Mouse (Mus musculus): ENCODE measurements around the gene Arap1.

Gene Arap1

DNA sequence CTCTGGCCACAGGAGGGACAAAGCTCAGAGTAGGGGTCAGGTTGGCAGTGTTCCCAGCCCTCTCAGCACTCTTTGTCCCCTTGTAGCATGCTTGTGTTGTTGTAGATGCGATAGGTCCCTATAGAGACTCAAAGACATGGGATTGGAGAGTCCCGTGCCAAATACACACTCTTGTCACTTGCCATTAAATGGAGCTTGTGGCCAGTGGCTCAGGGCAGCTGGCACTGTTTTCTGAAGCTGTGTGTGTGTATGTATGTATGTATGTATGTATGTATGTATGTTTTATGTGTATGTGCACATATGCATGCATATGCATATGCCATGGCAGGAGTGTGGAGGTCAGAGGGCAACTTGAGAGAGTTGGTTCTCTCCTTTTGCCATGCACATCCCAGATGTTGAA is 20.1 kb upstream of the Arap1 start:
- 93% methylated on average over 2 of the region's 2 CpGs for WGBS

DNA sequence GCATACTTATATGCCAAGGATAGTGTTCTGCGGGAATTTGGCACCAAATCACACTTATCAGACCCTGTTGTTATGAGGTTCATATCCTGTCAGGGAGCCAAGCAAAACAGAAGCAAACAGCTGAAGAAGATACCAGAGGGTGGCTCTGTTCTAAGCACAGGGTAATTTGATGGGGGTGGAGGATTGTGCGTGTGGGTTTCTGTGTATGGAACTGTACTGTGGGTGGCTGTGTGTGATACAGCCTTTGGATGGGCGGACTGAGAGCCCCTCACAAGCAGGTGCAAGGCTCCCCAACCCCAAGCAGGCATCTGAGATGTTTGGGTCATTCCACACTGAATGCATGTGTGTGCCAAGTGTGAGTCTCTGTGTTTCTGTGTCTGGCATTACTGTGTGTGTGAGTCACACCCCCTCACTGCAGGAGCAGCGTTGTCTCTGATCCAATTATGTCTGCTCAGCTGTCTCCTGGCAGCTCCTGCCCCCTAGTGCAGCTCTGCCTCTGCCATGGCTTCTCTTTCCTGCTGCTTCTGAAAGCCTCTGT is 19.2 kb upstream of the Arap1 start:
- 28% methylated on average over 4 of the region's 4 CpGs for WGBS

DNA sequence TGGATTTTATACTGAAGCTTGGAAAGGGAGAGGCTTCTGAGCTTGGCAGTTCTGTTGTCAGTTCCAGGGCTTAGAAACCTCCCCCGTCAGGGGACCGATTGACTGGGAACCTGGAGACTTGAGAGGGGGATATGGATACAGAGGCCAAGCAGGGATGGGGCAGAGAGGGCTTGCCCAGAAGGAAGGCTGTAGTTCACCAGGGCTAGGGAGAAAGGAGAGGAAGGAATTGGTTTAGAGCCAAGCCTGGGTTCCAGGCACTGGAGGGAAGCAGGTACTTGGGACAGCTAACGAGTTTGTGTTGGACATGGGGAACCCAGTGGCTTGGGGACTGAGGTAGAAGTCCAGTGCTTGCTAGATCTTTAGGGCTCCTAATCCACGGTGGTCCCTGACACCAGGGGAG is 18.3 kb upstream of the Arap1 start:
- WGBS, result 63% methylated on average over 4 of the region's 4 CpGs

DNA sequence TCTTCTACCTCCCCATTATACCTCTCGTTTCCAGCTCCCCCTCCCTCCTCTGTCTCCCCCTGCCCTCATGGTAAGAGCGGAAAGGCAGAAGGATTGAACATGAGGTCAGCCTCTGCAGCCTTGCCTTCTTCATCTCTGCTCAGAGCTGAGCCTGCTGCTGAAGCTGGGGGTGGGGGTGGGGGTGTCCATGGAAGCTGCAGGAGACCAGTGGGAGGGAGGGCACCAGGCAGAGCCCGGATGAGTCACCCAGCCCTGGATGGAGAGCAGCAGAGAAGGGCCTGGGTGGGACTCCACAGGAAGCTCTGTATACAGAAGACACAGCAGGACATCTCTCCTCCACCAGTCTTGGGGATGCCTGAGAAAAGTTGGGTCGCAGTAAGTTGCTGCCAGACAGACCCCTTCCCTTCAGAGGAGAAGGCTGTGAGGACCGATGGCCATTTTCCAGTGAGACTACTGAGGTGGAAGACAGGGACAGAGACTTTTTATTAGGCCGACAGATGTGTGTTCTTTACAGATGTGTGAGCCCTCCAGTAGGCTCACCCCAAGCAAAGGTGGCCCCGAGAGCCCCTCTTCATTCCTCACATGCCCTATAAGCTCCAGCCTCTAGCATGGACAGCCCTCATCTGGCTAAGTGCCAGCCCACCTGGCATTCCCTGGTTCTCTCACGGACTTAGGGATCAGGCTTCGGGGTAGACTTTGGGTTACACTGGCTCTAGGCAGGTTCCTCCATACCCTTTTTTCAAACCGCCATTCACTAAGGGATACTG is 17.6 kb upstream of the Arap1 start:
- 80% methylated on average over 10 of the region's 10 CpGs for WGBS

DNA sequence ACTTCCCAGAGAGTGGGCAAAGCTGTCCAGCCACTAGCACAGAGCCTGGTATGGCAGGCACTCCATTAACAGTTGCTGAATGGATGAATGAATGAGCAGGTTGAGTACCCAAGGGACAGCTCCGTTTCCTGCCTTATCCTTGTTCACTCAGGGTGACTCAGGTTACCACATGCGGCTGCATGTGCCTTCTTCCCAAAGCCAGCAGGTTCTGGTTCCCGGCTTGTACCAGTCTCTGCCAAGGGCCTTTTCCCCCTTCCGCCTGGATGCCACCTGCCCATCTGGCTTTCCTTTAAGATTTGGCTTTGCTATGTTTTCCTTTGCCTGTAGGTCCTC is 17.1 kb upstream of the Arap1 start:
- WGBS, result 82% methylated on average over 4 of the region's 4 CpGs

DNA sequence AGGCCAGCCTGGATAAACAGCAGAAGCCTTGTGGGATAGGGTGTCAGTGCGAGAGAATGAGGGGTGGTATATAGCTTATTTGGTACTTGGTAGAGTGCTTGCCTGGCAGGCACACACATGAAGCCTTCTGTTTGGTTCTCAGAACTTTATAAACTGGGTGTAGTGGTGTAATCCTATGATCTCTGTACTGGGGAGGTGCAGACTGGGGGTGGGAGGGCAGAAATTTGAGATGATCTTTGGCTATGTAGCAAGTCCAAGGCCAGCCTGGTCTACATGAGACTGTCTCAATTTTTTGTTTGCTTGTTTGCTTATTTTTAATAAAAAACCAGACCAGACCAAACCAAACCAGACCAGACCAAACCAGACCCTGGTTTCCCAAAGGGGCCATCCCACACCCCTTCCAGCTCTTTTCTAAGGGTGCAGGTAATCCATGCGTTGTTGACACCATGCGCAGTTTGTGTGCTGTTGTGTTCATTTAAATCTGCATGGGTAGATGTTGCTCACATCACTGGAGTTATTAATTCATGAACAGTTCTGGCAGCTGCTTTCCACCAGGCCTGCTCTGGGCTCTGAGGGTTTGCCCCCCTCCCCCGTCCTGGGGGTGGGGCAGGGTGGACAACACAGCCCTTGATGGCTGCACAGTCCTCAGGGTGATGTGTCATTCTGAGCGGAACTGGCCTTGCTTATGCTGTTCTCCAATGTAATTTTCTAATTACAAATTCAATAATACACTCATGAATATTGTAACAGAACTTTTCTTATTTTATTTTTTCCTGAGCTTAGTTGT is 15.6 kb upstream of the Arap1 start:
- WGBS, result 88% methylated on average over 5 of the region's 5 CpGs

DNA sequence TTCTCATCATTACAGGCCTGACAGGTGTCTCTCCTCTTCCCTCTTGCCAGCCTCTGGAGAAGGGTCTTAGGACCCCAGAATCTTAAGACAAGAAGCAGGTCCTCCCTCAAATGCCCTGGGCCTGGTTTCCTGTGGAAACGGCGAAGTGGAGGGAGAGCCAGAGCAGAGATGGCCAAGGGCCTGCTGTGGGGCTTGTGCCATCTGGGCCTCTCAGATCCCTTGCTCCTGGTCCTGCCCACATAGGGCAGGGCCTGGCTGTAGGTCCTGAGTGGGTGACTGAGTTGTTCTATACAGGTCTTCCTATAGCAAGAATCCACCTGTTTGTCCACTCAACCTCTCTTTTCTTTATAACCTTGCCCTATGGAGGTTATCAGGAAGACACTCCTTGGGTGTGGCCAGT is 12.6 kb upstream of the Arap1 start:
- 86% methylated on average over 2 of the region's 2 CpGs for WGBS

DNA sequence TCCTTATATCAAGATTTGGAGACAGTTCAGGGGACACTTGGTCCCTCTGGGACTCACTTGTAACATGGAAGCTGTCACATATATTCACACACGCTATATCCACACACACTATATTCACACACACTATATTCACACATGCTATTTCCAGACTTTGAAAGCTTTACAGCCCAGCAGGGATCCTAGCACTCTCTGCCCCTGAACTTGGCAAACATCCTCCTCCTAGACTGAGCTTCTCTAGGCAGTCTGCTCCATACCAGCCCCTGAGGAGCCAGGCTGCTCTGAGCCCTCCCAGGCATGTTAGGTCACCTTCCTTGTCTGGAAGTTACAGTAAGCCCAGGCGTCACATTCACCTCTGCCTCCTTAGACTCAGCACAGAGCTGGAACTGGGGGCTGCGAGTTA is 11.2 kb upstream of the Arap1 start:
- 82% methylated on average over 3 of the region's 3 CpGs for WGBS

DNA sequence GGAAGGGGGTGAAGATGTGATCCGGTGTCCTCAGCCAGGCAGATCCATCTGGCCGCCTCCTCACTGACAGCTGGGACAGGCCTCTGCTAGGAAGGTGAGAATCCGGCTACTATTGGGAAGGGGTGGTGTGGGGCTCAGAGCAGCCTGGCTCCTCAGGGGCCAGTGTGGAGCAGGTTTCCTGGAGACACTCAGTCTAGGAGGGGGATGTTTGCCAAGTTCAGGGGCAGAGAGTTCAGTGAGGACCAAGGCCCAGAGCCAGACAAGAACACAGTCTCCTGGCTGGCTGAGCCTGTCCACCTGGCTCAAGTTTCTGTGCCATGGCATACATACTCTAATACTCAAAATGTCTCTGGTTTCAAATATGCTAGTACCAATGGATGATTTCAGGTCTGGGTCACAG is 10.5 kb upstream of the Arap1 start:
- WGBS, result 93% methylated on average over 3 of the region's 3 CpGs

DNA sequence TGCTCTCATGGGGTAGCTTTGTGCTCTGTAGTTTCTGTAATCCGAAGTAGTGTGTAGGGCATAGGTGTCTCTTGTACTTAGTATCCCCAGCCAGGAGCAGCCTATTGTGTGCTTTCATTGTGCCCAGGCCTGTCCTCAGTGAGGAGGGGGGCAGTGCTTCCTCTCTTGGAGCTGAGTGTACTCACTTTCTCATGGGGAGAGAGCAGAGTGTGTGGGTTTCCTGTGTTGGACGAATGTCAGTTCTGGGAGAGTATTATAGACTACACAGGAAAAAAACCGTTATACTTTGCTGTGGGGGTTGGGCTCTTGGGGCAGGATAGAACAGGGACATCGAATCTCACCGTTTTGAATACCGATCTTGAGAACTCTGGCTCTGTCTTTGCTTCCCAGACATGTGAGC is 6.5 kb upstream of the Arap1 start:
- 51% methylated on average over 6 of the region's 6 CpGs for WGBS

DNA sequence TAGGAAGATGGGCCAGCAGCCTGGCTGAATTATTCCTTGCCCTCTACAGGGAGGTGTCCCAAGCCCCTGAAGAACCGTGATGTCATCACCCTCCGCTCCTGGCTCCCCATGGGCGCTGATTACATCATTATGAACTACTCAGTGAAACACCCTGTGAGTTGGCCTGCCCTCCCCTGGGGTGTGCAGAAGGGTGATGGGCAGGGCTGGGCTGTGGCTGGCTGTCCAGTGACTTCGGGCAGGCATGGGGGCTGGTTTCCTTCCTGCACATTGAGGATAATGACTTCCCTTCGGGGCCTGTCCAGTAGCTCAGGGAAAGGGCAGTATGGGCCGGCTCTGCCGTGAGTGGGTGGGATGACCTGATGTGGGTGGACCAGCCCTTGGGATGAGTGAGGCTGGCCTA is 4.7 kb upstream of the Arap1 start:
- WGBS, result 70% methylated on average over 7 of the region's 7 CpGs

DNA sequence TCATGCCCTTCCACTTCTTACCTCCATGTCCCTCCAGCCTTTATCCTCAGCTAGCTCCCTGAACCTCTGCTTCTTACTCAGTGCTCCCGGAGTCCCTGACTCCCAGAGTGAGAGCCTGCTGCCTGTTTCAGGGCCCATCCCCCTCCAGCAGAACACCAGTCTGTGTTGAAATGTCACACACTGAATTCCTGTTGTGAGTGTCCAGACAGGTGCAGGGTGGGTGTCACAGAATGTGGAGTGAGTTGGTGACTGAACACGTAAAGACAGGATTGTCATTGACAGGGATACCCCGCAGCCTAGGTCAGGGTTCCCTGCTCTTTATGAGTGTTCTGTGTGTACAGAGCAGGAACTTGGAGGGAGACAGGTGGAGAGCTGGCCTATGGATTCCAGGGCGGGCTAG is 3.0 kb upstream of the Arap1 start:
- 88% methylated on average over 4 of the region's 4 CpGs for WGBS

DNA sequence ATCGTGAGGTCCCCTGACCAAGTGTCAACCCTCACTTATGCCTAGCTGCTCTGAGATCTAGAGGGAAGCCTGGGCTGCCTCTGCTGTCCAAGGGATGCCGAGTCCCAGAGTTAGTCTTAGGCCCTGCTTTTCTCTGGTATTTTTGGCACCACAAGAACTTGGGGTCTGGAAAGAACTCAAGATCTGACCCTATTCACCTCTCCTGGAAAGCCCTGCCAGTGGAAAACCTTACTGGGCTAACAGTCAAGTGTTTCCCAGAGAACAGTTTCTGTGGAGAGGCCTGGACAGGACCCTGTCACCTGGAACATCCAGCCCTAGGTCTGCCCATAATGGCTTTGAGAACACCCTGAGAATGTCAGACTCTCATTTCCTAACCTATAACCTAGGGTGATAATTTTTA is 876 bp upstream of the Arap1 start:
- 83% methylated on average over 2 of the region's 2 CpGs for WGBS

DNA sequence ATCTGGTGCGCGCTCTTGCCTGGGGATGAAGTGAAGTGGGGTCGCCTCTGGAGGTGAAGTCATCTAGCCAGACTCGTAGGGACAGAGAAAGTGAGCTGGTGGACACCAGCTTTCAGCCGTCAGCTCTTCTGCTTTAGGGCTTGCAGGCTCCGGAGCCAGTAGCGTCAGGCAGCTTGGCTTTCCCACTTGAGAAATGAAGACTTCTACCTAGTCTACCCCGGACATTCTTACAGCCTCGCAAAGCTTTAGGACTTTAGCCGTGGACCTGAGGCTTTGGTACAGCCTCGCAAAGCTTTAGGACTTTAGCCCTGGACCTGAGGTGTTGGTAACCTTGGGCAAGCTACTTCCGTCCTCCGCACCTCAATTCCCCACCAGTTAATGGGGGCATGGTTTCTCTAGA is 445 bp downstream of the Arap1 start:
- WGBS, result 7% methylated on average over 13 of the region's 13 CpGs

DNA sequence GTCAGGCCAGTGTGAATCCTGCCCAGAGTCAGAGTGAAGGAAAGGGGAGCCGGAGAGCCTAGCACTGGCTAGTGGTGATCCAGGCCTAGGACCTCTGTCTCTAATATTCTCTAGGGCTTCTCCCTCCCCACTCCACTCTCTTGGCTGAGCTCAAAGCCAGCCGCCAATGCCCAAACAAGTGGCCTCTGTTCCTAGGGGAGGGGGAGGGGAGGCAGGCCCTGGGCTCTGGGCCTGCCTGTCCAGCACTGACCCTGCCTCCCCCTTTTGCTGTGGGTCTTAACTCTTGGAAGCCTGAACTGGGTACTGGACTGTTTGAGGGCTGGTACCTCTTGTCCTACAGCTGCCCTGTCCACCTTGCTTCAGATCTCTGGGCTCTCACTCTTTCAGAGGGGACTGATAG is 2.0 kb downstream of the Arap1 start:
- 80% methylated on average over 2 of the region's 2 CpGs for whole genome bisulfite sequencing

DNA sequence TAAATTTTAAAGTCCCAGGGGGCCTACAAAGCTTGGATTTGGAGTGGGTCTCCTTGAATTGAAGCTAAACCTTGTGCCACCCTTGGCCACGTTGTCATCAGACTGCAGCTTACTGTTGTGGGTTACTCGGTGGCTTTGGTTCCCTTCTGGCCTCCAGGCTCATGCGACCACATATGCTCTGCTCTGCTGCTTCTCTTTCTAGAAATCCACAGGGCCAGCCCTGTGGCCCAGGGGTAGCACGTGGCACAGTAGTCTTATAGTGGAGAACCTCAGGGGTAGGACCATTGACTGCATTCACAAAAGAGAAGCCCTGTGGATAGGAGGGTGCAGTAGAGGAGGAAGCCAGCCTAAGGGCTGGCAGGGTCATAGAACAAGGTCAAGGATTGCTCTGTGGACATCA is 4.5 kb downstream of the Arap1 start:
- WGBS, result 73% methylated on average over 4 of the region's 4 CpGs

DNA sequence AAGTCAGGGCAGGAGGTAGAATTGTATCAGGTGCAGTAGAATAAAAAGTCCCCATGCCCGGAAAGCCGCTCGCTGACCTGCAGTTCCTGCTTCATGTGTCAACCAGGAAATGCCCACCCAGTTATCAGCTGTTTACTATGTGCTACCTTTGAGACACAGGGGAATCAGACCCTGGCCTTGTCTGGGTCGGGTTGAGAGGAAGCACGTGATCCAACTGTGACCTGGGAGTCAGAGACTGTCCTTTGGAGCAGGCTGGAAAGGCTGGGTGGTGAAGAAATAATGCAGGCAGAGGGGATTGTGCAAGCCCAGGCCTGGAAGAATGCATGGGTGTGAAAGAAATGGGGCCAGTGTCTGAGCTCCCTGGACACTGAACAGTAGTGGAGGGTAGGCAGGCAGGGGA is 6.6 kb downstream of the Arap1 start:
- WGBS, result 77% methylated on average over 5 of the region's 5 CpGs

DNA sequence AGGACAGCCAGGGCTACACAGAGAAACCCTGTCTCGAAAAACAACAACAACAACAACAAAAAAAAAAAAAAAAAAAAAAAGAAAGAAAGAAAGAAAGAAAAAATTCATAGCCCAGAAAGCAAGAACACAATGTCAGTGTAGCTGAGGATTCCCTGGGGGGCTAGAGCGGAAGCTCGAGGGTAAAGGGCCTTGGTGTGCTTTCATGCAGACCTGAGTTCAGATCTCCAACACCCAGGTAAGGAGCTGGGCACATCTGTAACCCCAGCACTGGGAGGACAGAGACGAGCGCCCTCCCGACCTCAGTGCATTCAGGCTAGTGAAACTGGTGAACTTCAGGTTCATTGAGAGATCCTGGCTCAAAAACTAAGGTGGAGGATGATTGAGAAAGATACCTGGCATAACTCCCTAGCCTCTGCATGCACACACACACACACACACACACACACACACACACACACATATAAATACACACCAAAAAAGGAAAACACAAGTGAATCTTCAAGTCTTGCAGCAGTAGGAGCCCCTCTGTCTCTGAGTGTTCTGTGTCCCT is 7.8 kb downstream of the Arap1 start:
- 89% methylated on average over 6 of the region's 6 CpGs for WGBS

DNA sequence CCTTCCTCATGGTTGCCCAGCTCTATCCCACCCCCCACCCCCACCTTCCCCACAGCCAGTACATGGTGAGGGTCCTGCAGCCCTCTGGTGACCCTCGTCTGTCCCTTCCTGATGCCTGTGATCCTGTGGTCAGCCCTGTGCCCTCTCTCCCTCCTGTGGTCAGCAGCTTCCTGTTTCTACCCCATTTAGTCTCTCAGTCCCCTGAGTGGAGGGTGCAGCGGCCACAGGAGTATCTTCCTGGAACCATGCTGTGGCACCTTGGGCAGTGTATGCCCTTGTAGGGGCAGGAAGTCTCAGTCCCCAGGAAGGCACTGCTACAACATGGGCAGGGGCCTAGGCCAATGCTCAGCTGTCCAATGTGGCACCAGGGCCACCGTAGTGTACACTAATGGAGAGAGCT is 9.0 kb downstream of the Arap1 start:
- WGBS, result 62% methylated on average over 3 of the region's 3 CpGs

DNA sequence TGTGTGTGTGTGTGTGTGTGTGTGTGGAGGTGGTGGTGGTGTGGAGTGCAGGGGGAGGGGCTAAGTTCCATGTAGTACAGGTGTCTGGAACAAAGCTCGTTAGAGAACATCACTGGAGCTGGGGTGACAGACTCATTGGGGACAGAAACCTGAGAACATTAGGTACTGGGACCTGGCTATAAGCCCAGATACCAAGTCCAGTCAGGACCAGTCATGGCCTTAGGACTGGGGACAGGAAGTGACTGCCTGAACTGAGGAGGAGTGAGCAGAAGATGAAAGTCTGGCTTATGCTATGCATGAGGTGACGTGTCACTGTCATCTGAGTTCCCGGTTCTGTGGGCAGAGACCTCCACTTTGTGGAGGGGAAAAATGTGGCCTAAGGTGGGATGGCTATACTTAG is 12.5 kb downstream of the Arap1 start:
- 75% methylated on average over 3 of the region's 3 CpGs for WGBS

DNA sequence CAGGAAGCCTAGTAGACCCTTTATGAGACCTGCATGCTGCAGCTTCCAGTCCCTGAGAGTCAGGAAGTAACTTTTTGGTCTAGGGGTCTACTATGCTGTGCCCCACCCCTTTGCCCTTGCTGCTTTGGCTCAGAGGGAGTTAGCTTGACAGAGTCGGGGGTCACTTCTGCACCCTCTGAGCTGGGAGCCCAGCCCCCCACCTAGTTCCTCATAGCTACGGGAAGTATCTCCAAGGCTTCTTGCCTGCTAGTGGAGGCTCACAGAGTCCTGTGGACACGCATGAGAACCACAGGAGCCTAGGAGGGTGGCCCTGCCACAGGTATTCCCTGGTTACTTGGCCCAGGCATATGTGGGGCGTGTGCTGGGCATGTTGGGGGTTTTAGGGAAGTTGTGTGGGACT is 13.2 kb downstream of the Arap1 start:
- WGBS, result 81% methylated on average over 4 of the region's 4 CpGs

DNA sequence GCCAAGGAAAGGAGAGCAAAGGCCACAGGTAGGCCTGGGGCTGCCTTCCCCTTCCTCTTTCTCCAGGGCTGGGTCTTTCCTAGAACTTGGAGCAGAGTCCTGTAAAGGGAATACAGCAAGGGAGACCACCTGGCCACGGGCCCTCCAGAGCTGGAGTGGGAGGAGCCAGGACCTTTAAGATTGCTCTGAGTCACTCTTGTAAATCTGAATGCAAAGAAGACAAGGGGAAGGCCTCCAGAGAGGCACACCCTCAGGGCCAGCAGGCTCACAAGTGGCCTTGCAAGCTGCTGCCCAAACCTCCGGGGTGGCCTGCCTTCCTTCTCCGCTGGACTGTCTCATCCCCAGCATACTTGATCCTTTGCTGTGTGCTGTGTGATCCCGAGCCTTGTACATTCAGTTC is 13.9 kb downstream of the Arap1 start:
- WGBS, result 69% methylated on average over 4 of the region's 4 CpGs

DNA sequence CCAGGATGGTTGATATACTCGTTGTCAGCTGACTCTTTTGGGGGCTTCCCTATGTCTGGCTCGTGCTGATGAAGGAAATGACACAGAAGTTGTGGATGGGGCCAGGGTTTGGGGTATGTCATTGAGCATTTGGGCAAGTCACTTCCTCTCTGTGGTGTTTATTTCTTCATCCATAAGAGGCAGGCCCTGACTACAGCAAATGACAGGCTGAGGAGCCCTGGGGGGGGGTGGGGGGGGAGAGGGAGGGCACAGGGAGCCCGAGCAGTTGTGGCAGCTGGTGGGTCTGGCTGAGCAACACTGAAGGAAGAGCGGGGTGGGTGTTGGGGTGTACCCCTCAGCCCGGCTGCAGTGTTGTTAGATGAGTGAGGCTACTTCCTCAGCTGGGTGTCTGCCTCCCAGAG is 14.9 kb downstream of the Arap1 start:
- 76% methylated on average over 5 of the region's 5 CpGs for WGBS
